Mouse (Mus musculus) CH12.LX (cell line): ENCODE results near the gene Chsy1. TPM values are rescaled to one million over a fixed set of nuclear protein-coding genes. Genes with fewer than 3 reads are reported as not detected.

ENCODE experiments used
- DNase-seq: peaks from one replicate; pipeline ENCODE4 v3.0.0-alpha.2; 2013; ENCODE audit errors: extremely low read depth
- H3K27ac ChIP-seq: 2 replicates; pipeline ENCODE4 v1.5.1; 2012; ENCODE audit warnings: low read depth, mild to moderate bottlenecking, control low read depth, moderate library complexity; ENCODE audit not compliant: insufficient read depth
- H3K27me3 ChIP-seq: replicated peaks from 2 replicates; pipeline ENCODE3; 2012; ENCODE audit warnings: inconsistent platforms
- H3K36me3 ChIP-seq, 2 experiments: replicated peaks in 1 of 2; 2 replicates each; pipeline versions ENCODE3 to v1.6.1; 2012; ENCODE audit warnings: inconsistent platforms in 1 of 2, low read length in 1 of 2, mild to moderate bottlenecking in 1 of 2, mixed read lengths in 1 of 2, moderate library complexity in 1 of 2; ENCODE audit not compliant: control insufficient read depth in 1 of 2, insufficient read depth in 1 of 2
- H3K4me1 ChIP-seq, 2 experiments: 2 replicates each; pipeline ENCODE4 v1.6.1; 2012; ENCODE audit warnings: inconsistent platforms in 1 of 2, moderate library complexity in 1 of 2; ENCODE audit not compliant: insufficient read depth in 2 of 2, control insufficient read depth in 1 of 2
- H3K4me2 ChIP-seq: 2 replicates; pipeline ENCODE4 v1.6.1; 2012; ENCODE audit warnings: low read depth, mild to moderate bottlenecking, control low read depth; ENCODE audit not compliant: poor library complexity, insufficient read depth, severe bottlenecking
- H3K4me3 ChIP-seq, 3 experiments: fragments of 150-350 bp in 1 of 3; sonication (generic) in 1 of 3; replicated peaks in 1 of 3; 2 replicates each; pipeline versions ENCODE3 to v1.5.1; 2011 to 2012; ENCODE audit warnings: low read depth in 2 of 3, low read length in 2 of 3, mild to moderate bottlenecking in 2 of 3, moderate library complexity in 2 of 3, control low read depth in 1 of 3, improper control_type of control experiment in 1 of 3, inconsistent platforms in 1 of 3, mixed read lengths in 1 of 3; ENCODE audit not compliant: poor library complexity in 1 of 3
- H3K79me2 ChIP-seq: replicated peaks from 2 replicates; pipeline ENCODE4 v1.6.1; 2012; ENCODE audit warnings: mild to moderate bottlenecking, moderate library complexity; ENCODE audit not compliant: control insufficient read depth, poor library complexity, insufficient read depth, severe bottlenecking; ENCODE audit errors: extremely low read depth
- H3K9ac ChIP-seq: 2 replicates; pipeline ENCODE4 v1.6.1; 2012; ENCODE audit warnings: low read depth, mild to moderate bottlenecking, control low read depth, moderate library complexity; ENCODE audit not compliant: insufficient read depth
- H3K9me3 ChIP-seq: replicated peaks from 2 replicates; pipeline ENCODE3; 2012; ENCODE audit warnings: low read length, inconsistent platforms, mixed read lengths
- BHLHE40 ChIP-seq: IDR thresholded peaks from 2 replicates; pipeline ENCODE4 v1.6.1; 2011; ENCODE audit warnings: mild to moderate bottlenecking, low read depth, low read length, improper control_type of control experiment
- CHD1 ChIP-seq: IDR thresholded peaks from 2 replicates; pipeline ENCODE4 v1.6.1; 2012; ENCODE audit warnings: low read depth, low read length, improper control_type of control experiment, inconsistent platforms
- CTCF ChIP-seq, 2 experiments: IDR thresholded peaks in 1 of 2; conservative IDR thresholded peaks in 1 of 2; 2 replicates each; pipeline ENCODE4 v1.5.1; 2011 to 2012; ENCODE audit warnings: low read depth in 2 of 2, low read length in 2 of 2, improper control_type of control experiment in 1 of 2, inconsistent platforms in 1 of 2, mild to moderate bottlenecking in 1 of 2, moderate library complexity in 1 of 2
- ELF1 ChIP-seq: IDR thresholded peaks from 2 replicates; pipeline ENCODE4 v1.6.1; 2014; ENCODE audit warnings: low read depth, mild to moderate bottlenecking, inconsistent platforms, low read length, improper control_type of control experiment
- GABPA ChIP-seq: IDR thresholded peaks from 2 replicates; pipeline ENCODE4 v1.6.1; 2012; ENCODE audit warnings: low read depth, low read length, improper control_type of control experiment, inconsistent platforms; ENCODE audit not compliant: insufficient replicate concordance
- JUND ChIP-seq: conservative IDR thresholded peaks from 2 replicates; pipeline ENCODE4 v1.6.1; 2011; ENCODE audit warnings: low read depth, low read length, improper control_type of control experiment
- KAT2A ChIP-seq: IDR thresholded peaks from 2 replicates; pipeline ENCODE4 v1.6.1; 2012; ENCODE audit warnings: low read length, improper control_type of control experiment, inconsistent platforms; ENCODE audit not compliant: insufficient replicate concordance
- MAFK ChIP-seq: IDR thresholded peaks from 2 replicates; pipeline ENCODE4 v1.6.1; 2011; ENCODE audit warnings: low read length, improper control_type of control experiment; ENCODE audit not compliant: insufficient replicate concordance
- MAX ChIP-seq: IDR thresholded peaks from 2 replicates; pipeline ENCODE4 v1.6.1; 2011; ENCODE audit warnings: low read length, improper control_type of control experiment
- MXI1 ChIP-seq: IDR thresholded peaks from 2 replicates; pipeline ENCODE4 v1.6.1; 2011; ENCODE audit warnings: mild to moderate bottlenecking, low read depth, low read length, improper control_type of control experiment
- MYC ChIP-seq: IDR thresholded peaks from 2 replicates; pipeline ENCODE4 v1.6.1; 2011; ENCODE audit warnings: low read depth, mild to moderate bottlenecking, improper control_type of control experiment, low read length
- PAX5 ChIP-seq: IDR thresholded peaks from 2 replicates; pipeline ENCODE4 v1.6.1; 2012; ENCODE audit warnings: low read length, inconsistent platforms, mixed read lengths
- RAD21 ChIP-seq: IDR thresholded peaks from 2 replicates; pipeline ENCODE4 v1.6.1; 2011; ENCODE audit warnings: low read depth, mild to moderate bottlenecking, low read length, improper control_type of control experiment, moderate library complexity
- SMC3 ChIP-seq: IDR thresholded peaks from 2 replicates; pipeline ENCODE4 v1.6.1; 2011; ENCODE audit warnings: low read depth, low read length, improper control_type of control experiment
- TBP ChIP-seq: conservative IDR thresholded peaks from 2 replicates; pipeline ENCODE4 v1.6.1; 2011; ENCODE audit warnings: low read depth, low read length, improper control_type of control experiment
- UBTF ChIP-seq: IDR thresholded peaks from 2 replicates; pipeline ENCODE4 v1.6.1; 2012; ENCODE audit warnings: low read depth, mild to moderate bottlenecking, inconsistent platforms, low read length, improper control_type of control experiment, moderate library complexity
- USF1 ChIP-seq: IDR thresholded peaks from 2 replicates; pipeline ENCODE4 v1.6.1; 2014; ENCODE audit warnings: low read depth, mild to moderate bottlenecking, inconsistent platforms, low read length, improper control_type of control experiment
- ZC3H11A ChIP-seq: IDR thresholded peaks from 2 replicates; pipeline ENCODE4 v1.6.1; 2012; ENCODE audit warnings: low read depth, mild to moderate bottlenecking, inconsistent platforms, low read length, improper control_type of control experiment
- ZKSCAN1 ChIP-seq: IDR thresholded peaks from 2 replicates; pipeline ENCODE4 v1.6.1; 2012; ENCODE audit warnings: low read depth, inconsistent platforms, low read length, improper control_type of control experiment, borderline replicate concordance
- ZMIZ1 ChIP-seq: IDR thresholded peaks from 2 replicates; pipeline ENCODE4 v1.6.1; 2012; ENCODE audit warnings: low read depth, mild to moderate bottlenecking, inconsistent platforms, low read length, improper control_type of control experiment
- ZNF384 ChIP-seq: IDR thresholded peaks from 2 replicates; pipeline ENCODE4 v1.6.1; 2012; ENCODE audit warnings: low read depth, low read length, improper control_type of control experiment, inconsistent platforms
- dilution Hi-C: fragments of 300-500 bp; cut with MboI; formaldehyde crosslinking; loops from 2 replicates; pipeline ENCODE4 v1.14.3; 2020; ENCODE audit warnings: low sequenced_read_pairs; ENCODE audit not compliant: extremely low pct_unique_long_range_greater_than_20kb, extremely low pct_ligation_motif_present
- in situ Hi-C: fragments of 300-500 bp; cut with MboI; formaldehyde crosslinking; loops from 3 replicates; pipeline ENCODE4 v1.14.3; 2019; ENCODE audit warnings: low sequenced_read_pairs, low pct_ligation_motif_present, low pct_unique_long_range_greater_than_20kb, mixed read lengths
- polyA plus RNA-seq: library from polyadenylated mRNA; unstranded; fragments of >175 nt; gene quantifications from 2 replicates; pipeline ENCODE4 v1.2.1, GENCODE M21; 2012; ENCODE audit warnings: low read depth; ENCODE audit not compliant: insufficient read length
- total RNA-seq, 2 experiments: library from RNA; depleted of rRNA; stranded (reverse); fragments of 300-350 nt in 1 of 2; fragments of >200 nt in 1 of 2; gene quantifications; 2 replicates each; pipeline ENCODE4 v1.2.3; 2012 to 2014

Chsy1 gene
- total and polyA plus RNA-seq, 3 experiments = 2.3 to 5.5 (median 2.5) TPM

DNA sequence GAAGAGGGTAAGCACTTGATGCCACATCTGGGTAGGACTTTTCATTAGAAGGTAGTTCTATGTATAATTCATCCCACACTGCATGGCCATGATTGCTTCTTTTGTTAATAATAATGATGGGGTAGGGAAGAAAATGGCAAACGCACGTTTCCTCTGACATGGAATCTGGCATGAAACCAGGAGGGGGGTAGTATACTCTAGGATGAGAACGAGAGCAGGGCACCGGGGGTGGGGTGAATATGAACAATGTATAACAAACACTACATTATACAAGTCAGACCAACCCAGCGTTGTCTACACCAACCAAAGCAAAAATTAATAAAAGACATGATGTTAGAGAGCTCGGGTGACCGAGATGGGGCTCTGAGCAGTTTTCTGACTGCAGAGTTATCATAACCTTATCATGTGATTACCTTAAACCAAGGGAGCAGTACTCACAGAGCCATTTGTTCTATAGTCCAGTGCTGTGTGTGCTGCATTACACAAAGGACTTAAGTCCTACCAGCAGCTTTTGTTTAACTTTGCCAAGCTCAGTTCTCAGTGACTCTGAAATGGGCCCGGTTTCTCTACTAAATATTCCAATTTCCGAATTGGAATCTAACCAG is 55.2 kb downstream of the Chsy1 start:
- Histone ChIP-seq H3K79me2 (no peaks in the 10 kb centered on the region), H3K9me3 (no peaks in the 10 kb centered on the region), H3K27ac (no peak overlapping the region), H3K4me2 (no peak overlapping the region), H3K27me3 (no peaks in the 10 kb centered on the region), H3K4me3 (no peak overlapping the region), H3K4me1 (no peaks in the 10 kb centered on the region), H3K9ac (no peak overlapping the region), H3K36me3 (no peaks in the 10 kb centered on the region)
- TF ChIP-seq JUND (no peak), CTCF (conservative IDR thresholded peaks at IDR 0.05 in 1 of 2, IDR thresholded peaks at IDR 0.05 in 1 of 2; ENCODE audit: low read depth in 2 of 2, low read length in 2 of 2) (no peak)
- dilution Hi-C loops (no loop called here), in situ Hi-C loops (no loop called here)
- DNase-seq = no peak

- dilution Hi-C loops (no loop called here), in situ Hi-C loops (no loop called here)
- Histone ChIP-seq H3K4me2 (no peak overlapping the region), H3K9ac (no peak overlapping the region), H3K27ac (no peak overlapping the region), H3K4me1 (no peaks in the 10 kb centered on the region), H3K9me3 (no peaks in the 10 kb centered on the region), H3K79me2 (no peaks in the 10 kb centered on the region), H3K27me3 (no peaks in the 10 kb centered on the region), H3K36me3 (no peaks in the 10 kb centered on the region), H3K4me3 (no peak overlapping the region)
- no peak for DNase-seq
- TF ChIP-seq KAT2A (no peak), GABPA (no peak), RAD21 (no peak), PAX5 (no peak), ZKSCAN1 (no peak), TBP (no peak), USF1 (no peak), ZC3H11A (no peak), ZNF384 (no peak), UBTF (no peak), MAFK (no peak), MYC (no peak), MAX (no peak), CHD1 (no peak), ELF1 (no peak), ZMIZ1 (no peak), BHLHE40 (no peak), SMC3 (no peak), MXI1 (no peak)
Measured at GRCm38 (mm10) chr7:66165036-66165798, 55.9 kb downstream of the Chsy1 start.
